Comparison of ENCODE assay signal across 18 mouse cellular contexts in genomic region chr11:79838051-79838450, GRCm38 (mm10).
DNase-seq lines count a peak whose midpoint lies in the region; ATAC-seq lines count a peak whose summit lies in the region.
"Had no signal": no experiment of that assay in that cellular context is flagged by ENCODE, and none has a peak within 500 bp of the region (broad histone marks: within the 10 kb centered on the region; RNA-seq: fewer than 3 reads in every experiment).

No protein-coding gene starts in this region.

- H3K4me2 ChIP-seq in heart, embryonic 12.5 days: no peak overlapping the region
- H3K4me2 ChIP-seq in midbrain, embryonic 11.5 days: no peak overlapping the region
- no peak overlapping the region for H3K4me2 ChIP-seq in intestine, embryonic 16.5 days (ENCODE audit: low read depth, low read length)
- H3K4me2 ChIP-seq: forebrain, embryonic 13.5 days; hindbrain, embryonic 12.5 days had no signal

- 0 out of 2 replicates have a peak, but pooled peaks cover 6% of the 10 kb centered on the region for H3K27me3 ChIP-seq in heart, embryonic 12.5 days (replicated peaks)
- H3K27me3 ChIP-seq in midbrain, embryonic 11.5 days (ENCODE audit: control insufficient read depth, insufficient read depth, low read length): no peaks in the 10 kb centered on the region
- no peaks in the 10 kb centered on the region; the same call in 1 of the 2 replicates for H3K27me3 ChIP-seq in midbrain, embryonic 10.5 days (ENCODE audit: low read depth, poor library complexity, severe bottlenecking)
- no peaks in the 10 kb centered on the region for H3K27me3 ChIP-seq in intestine, embryonic 16.5 days (replicated peaks; ENCODE audit: control insufficient read depth, insufficient read depth, low read length)
- H3K27me3 ChIP-seq: forebrain, embryonic 13.5 days; hindbrain, embryonic 12.5 days had no signal

- H3K27ac ChIP-seq in heart, embryonic 12.5 days (ENCODE audit: poor library complexity, severe bottlenecking): 0 out of 2 replicates have a peak overlapping the region, but pooled peaks have one; percentile 19
- no peak overlapping the region for H3K27ac ChIP-seq in midbrain, embryonic 11.5 days (ENCODE audit: low read depth, low read length)
- no peak overlapping the region for H3K27ac ChIP-seq in midbrain, embryonic 10.5 days (replicated peaks)
- no peak overlapping the region for H3K27ac ChIP-seq in intestine, embryonic 16.5 days (ENCODE audit: low read length)
- H3K27ac ChIP-seq: forebrain, embryonic 13.5 days; heart, adult 2 months; hindbrain, embryonic 12.5 days had no signal

- no peak for ATAC-seq in heart, embryonic 12.5 days (ENCODE audit: insufficient number of reproducible peaks, low FRiP score)
- no peak for ATAC-seq in midbrain, embryonic 11.5 days (ENCODE audit: low FRiP score)
- no peak for ATAC-seq in intestine, embryonic 16.5 days
- ATAC-seq: forebrain, embryonic 13.5 days; forebrain, postnatal 0 days; hindbrain, embryonic 16.5 days had no signal

- 33% methylated on average over 4 of the region's 4 CpGs for WGBS in heart, embryonic 12.5 days
- 39% methylated on average over 4 of the region's 4 CpGs for WGBS in midbrain, embryonic 11.5 days
- WGBS in midbrain, embryonic 10.5 days: 42% methylated on average over 4 of the region's 4 CpGs
- 54% methylated on average over 4 of the region's 4 CpGs for WGBS in intestine, embryonic 16.5 days

- H3K4me3 ChIP-seq in heart, embryonic 12.5 days: no peak overlapping the region
- H3K4me3 ChIP-seq in midbrain, embryonic 11.5 days (ENCODE audit: low read depth, low read length): no peak overlapping the region
- no peak overlapping the region for H3K4me3 ChIP-seq in midbrain, embryonic 10.5 days
- H3K4me3 ChIP-seq in intestine, embryonic 16.5 days (ENCODE audit: low read length): no peak overlapping the region
- H3K4me3 ChIP-seq: forebrain, embryonic 13.5 days; heart, adult 2 months; hindbrain, embryonic 12.5 days had no signal

- H3K36me3 ChIP-seq in heart, embryonic 12.5 days: no peaks in the 10 kb centered on the region
- H3K36me3 ChIP-seq in midbrain, embryonic 11.5 days (ENCODE audit: control insufficient read depth, insufficient read depth, low read length): no peaks in the 10 kb centered on the region
- H3K36me3 ChIP-seq in midbrain, embryonic 10.5 days: no peaks in the 10 kb centered on the region
- no peaks in the 10 kb centered on the region for H3K36me3 ChIP-seq in intestine, embryonic 16.5 days (ENCODE audit: control insufficient read depth, insufficient read depth, low read length)
- H3K36me3 ChIP-seq: hindbrain, embryonic 12.5 days had no signal

- H3K9me3 ChIP-seq in heart, embryonic 12.5 days (replicated peaks): no peaks in the 10 kb centered on the region
- H3K9me3 ChIP-seq in midbrain, embryonic 11.5 days (ENCODE audit: control insufficient read depth, low read length): no peaks in the 10 kb centered on the region
- no peaks in the 10 kb centered on the region for H3K9me3 ChIP-seq in midbrain, embryonic 10.5 days (replicated peaks)
- no peaks in the 10 kb centered on the region for H3K9me3 ChIP-seq in intestine, embryonic 16.5 days (ENCODE audit: control insufficient read depth, low read length)
- H3K9me3 ChIP-seq: forebrain, embryonic 13.5 days; hindbrain, embryonic 12.5 days had no signal

- H3K9ac ChIP-seq in heart, embryonic 12.5 days: no peak overlapping the region
- H3K9ac ChIP-seq in midbrain, embryonic 11.5 days (ENCODE audit: low read length): no peak overlapping the region
- no peak overlapping the region for H3K9ac ChIP-seq in intestine, embryonic 16.5 days (ENCODE audit: low read depth, low read length)
- H3K9ac ChIP-seq: forebrain, embryonic 13.5 days; forebrain, postnatal 0 days; hindbrain, embryonic 12.5 days had no signal

- DNase-seq in heart, postnatal 4 days: no peak
- DNase-seq in kidney, adult 8-10 months: peak; percentile 16 to 42
- no peak for DNase-seq in kidney, adult 11 months
- peak; percentile 6 for DNase-seq in midbrain, embryonic 11.5 days (ENCODE audit: low spot score, missing footprints)
- no peak for DNase-seq in midbrain, embryonic 10.5 days (ENCODE audit: low spot score)
- DNase-seq in yolk sac, embryonic 10.5 days (ENCODE audit: low spot score): peak; percentile 43
- DNase-seq: adrenal gland, adult 2 months; adrenal gland, postnatal 25 days; cerebellum, adult 18-20 months; cerebellum, adult 9-11 months; cerebellum, postnatal 36 days; forebrain, postnatal 0 days had no signal

- H3K4me1 ChIP-seq in heart, embryonic 12.5 days (replicated peaks): peaks cover 22% of the 10 kb centered on the region
- peaks cover 2% of the 10 kb centered on the region; the same call in 1 of the 2 replicates for H3K4me1 ChIP-seq in midbrain, embryonic 11.5 days (ENCODE audit: control insufficient read depth, insufficient read depth, low read length)
- peaks cover 36% of the 10 kb centered on the region for H3K4me1 ChIP-seq in midbrain, embryonic 10.5 days
- H3K4me1 ChIP-seq in intestine, embryonic 16.5 days (ENCODE audit: control insufficient read depth, insufficient read depth, low read length): 0 out of 2 replicates have a peak, but pooled peaks cover 3% of the 10 kb centered on the region
- H3K4me1 ChIP-seq: forebrain, embryonic 13.5 days had no signal

Comparison
In these comparisons a context has a peak if more than half of its experiments do, and no peak if none do; other contexts are left out.
1. DNase-seq: peak in kidney, adult 8-10 months (2 of 2), midbrain, embryonic 11.5 days (single experiment) and yolk sac, embryonic 10.5 days (single experiment); none in heart, postnatal 4 days (single experiment), kidney, adult 11 months (single experiment) and midbrain, embryonic 10.5 days (single experiment).